Mouse (Mus musculus): ENCODE measurements around the gene Apbb2.

GRCm38 (mm10) chr5:66607801-66608200, 10.8 kb downstream of the Apbb2 start:
- no peak for TF ChIP-seq CTCF (conservative IDR thresholded peaks at IDR 0.05; ENCODE audit: insufficient read depth, insufficient read length, low read depth, low read length)
- TF ChIP-seq POLR2A (IDR thresholded peaks at IDR 0.05; ENCODE audit: low read depth, low read length) = no peak

All from kidney, adult 2 months (tissue).